Mouse (Mus musculus) erythroblast, embryonic 14.5 days (primary cell): Measurements from ENCODE around the gene Btn1a1.

Source experiments
- GATA1 ChIP-seq: IDR thresholded peaks from 2 replicates; pipeline ENCODE4 v1.6.1; 2012; ENCODE audit warnings: low read length, inconsistent platforms, mixed read lengths
- TAL1 ChIP-seq: IDR thresholded peaks from 3 replicates; pipeline ENCODE4 v1.6.1; 2012; ENCODE audit warnings: low read length, inconsistent platforms, mixed read lengths

DNA sequence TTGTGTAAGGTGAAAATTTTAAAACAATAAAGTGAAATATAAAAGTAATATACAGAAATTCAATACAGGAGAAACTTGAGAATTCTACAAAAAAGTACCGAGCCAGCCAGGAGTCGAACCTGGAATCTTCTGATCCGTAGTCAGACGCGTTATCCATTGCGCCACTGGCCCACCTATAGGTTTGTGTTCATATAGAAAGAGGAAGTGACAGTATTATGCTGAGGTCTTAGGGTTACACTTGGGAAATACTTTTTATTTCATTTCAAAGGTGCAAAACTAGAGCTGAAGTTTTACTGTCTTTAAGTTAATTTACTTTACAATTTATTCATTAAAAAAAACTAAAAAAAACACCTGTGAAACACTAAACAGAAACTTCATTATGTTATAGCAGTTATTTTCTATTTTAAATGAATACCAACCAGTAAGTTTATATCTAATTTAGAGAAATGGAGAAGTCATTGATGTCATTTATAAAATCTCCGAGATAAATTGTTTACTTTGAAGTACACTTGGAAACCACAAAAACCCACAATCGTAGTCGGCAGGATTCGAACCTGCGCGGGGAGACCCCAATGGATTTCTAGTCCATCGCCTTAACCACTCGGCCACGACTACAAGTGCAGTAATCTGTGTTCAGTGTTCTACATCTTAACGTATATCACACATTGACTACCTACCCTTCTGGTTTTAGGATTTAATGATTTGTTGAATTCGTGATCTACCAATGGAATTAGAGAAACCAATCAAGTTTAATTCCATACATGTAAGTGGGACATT is 34.9 kb upstream of the Btn1a1 start:
- TF ChIP-seq TAL1 (no peak), GATA1 (no peak)
